Mouse (Mus musculus) megakaryocyte, embryonic 14.5 days (primary cell): ENCODE results near the gene Mapk1.

ENCODE experiments used
- FLI1 ChIP-seq: IDR thresholded peaks from 2 replicates; pipeline ENCODE4 v1.6.1; 2012; ENCODE audit warnings: low read length, inconsistent platforms, mixed read lengths
- GATA1 ChIP-seq: IDR thresholded peaks from 3 replicates; pipeline ENCODE4 v1.6.1; 2012; ENCODE audit warnings: mixed read lengths, low read length, inconsistent platforms, borderline replicate concordance

DNA sequence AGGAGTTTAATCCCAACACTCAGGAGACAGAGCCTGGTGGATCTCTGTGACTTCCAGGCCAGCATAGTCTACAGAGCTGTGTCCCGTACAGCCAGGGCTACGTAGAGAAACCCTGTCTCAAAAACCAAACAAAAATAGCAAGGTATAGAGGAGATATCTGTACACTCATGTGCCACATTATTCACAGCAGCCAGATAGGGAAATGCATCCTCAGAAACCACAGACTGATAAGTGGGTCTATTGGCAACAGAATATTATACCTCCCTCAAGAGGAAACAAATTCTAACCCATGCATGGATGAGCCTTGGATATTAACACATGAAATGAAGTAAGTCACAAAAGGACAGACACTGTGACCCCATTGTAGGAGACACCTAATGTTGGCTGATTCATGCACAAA, 84.4 kb downstream of the Mapk1 start:
- TF ChIP-seq GATA1 (no peak), FLI1 (no peak)
